ENCODE assay signal across 11 mouse cellular contexts in the genomic region with DNA sequence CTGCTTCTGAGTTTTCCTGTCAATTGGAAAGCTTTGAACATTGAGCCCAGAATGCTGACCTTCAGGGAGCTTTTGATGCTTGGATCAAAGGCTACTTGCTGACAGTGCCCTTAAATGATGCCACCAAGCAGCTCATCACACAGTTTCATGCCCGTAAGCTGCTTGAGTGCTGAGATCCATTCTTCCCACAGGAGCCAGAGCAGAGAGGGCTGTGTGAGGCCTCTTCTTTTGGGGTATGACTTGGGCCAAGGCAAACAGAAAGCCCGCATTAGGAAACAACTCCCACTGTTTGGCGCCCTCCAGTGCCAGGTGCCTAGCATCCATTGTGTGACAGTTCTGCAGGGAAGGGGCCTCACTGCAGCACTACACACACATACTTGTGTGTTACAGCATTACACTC.
A peak's percentile ranks its signal among the peaks of the same experiment; 100 is the strongest.
DNase-seq lines count a peak whose midpoint lies in the region; ATAC-seq and TF ChIP-seq lines count a peak whose summit lies in the region.
"Had no signal": no experiment of that assay in that cellular context is flagged by ENCODE, and none has a peak within 500 bp of the region (broad histone marks: within the 10 kb centered on the region; RNA-seq: fewer than 3 reads in every experiment).

No protein-coding gene starts in this region.

- no peak for TF ChIP-seq EP300 in CH12.LX (IDR thresholded peaks at IDR 0.05; ENCODE audit: low read length)

- intact Hi-C loops in left cerebral cortex, postnatal 36 days (cut with DNase I): no loop called here

- dilution Hi-C loops in CH12.LX (cut with MboI; ENCODE audit: extremely low pct_ligation_motif_present, extremely low pct_unique_long_range_greater_than_20kb, low sequenced_read_pairs): no loop called here

- peak; percentile 45 for TF ChIP-seq RAD21 in CH12.LX (IDR thresholded peaks at IDR 0.05; ENCODE audit: low read depth, low read length)

- no peak overlapping the region for H3K9ac ChIP-seq in hindbrain, embryonic 11.5 days (ENCODE audit: low read depth, low read length)
- no peak overlapping the region for H3K9ac ChIP-seq in hindbrain, embryonic 14.5 days
- no peak overlapping the region for H3K9ac ChIP-seq in CH12.LX (ENCODE audit: insufficient read depth, low read depth)
- H3K9ac ChIP-seq: heart, embryonic 13.5 days; liver, embryonic 15.5 days had no signal

- no peaks in the 10 kb centered on the region for H3K79me2 ChIP-seq in CH12.LX (replicated peaks; ENCODE audit: control insufficient read depth, extremely low read depth, insufficient read depth, poor library complexity, severe bottlenecking)

- H3K9me3 ChIP-seq in hindbrain, embryonic 11.5 days (ENCODE audit: control insufficient read depth, low read length): no peaks in the 10 kb centered on the region
- H3K9me3 ChIP-seq in hindbrain, embryonic 14.5 days (ENCODE audit: control insufficient read depth, low read length): no peaks in the 10 kb centered on the region
- no peaks in the 10 kb centered on the region for H3K9me3 ChIP-seq in CH12.LX (replicated peaks; ENCODE audit: low read length)
- H3K9me3 ChIP-seq: heart, embryonic 13.5 days; liver, embryonic 15.5 days had no signal

- no peaks in the 10 kb centered on the region for H3K4me1 ChIP-seq in hindbrain, embryonic 11.5 days (replicated peaks; ENCODE audit: control insufficient read depth, insufficient read depth, low read length)
- H3K4me1 ChIP-seq in hindbrain, embryonic 14.5 days (replicated peaks; ENCODE audit: control insufficient read depth, insufficient read depth, low read length): peaks cover 50% of the 10 kb centered on the region
- no peaks in the 10 kb centered on the region for H3K4me1 ChIP-seq in CH12.LX (ENCODE audit: control insufficient read depth in 1 of 2, insufficient read depth in 2 of 2)
- H3K4me1 ChIP-seq: liver, embryonic 15.5 days had no signal

- peak in 1 of 2 experiments; percentile 56; a peak in 2 of 4 replicates for TF ChIP-seq CTCF in CH12.LX (conservative IDR thresholded peaks at IDR 0.05 in 1 of 2, IDR thresholded peaks at IDR 0.05 in 1 of 2; ENCODE audit: low read depth in 2 of 2, low read length in 2 of 2)

- ATAC-seq in hindbrain, embryonic 11.5 days (ENCODE audit: low FRiP score): no peak
- no peak for ATAC-seq in hindbrain, embryonic 14.5 days (ENCODE audit: low FRiP score)

- H3K27ac ChIP-seq in hindbrain, embryonic 11.5 days (ENCODE audit: low read depth, low read length): no peak overlapping the region
- no peak overlapping the region for H3K27ac ChIP-seq in hindbrain, embryonic 14.5 days
- H3K27ac ChIP-seq in CH12.LX (ENCODE audit: insufficient read depth, low read depth): no peak overlapping the region
- H3K27ac ChIP-seq: heart, embryonic 13.5 days; liver, embryonic 15.5 days had no signal

- no peaks in the 10 kb centered on the region for H3K27me3 ChIP-seq in hindbrain, embryonic 11.5 days (ENCODE audit: control insufficient read depth, insufficient read depth, low read length)
- no peaks in the 10 kb centered on the region for H3K27me3 ChIP-seq in hindbrain, embryonic 14.5 days (ENCODE audit: control insufficient read depth, insufficient read depth, low read length)
- H3K27me3 ChIP-seq in CH12.LX (replicated peaks): no peaks in the 10 kb centered on the region
- H3K27me3 ChIP-seq: heart, embryonic 13.5 days; liver, embryonic 15.5 days had no signal

- no peak for TF ChIP-seq POLR2A in CH12.LX (IDR thresholded peaks at IDR 0.05; ENCODE audit: low read depth, low read length)

- H3K4me2 ChIP-seq in hindbrain, embryonic 11.5 days (replicated peaks; ENCODE audit: low read depth, low read length): no peak overlapping the region
- no peak overlapping the region for H3K4me2 ChIP-seq in hindbrain, embryonic 14.5 days (replicated peaks)
- H3K4me2 ChIP-seq in CH12.LX (ENCODE audit: insufficient read depth, low read depth, poor library complexity, severe bottlenecking): no peak overlapping the region
- H3K4me2 ChIP-seq: heart, embryonic 13.5 days; liver, embryonic 15.5 days had no signal

- no peak overlapping the region for H3K4me3 ChIP-seq in hindbrain, embryonic 11.5 days (ENCODE audit: low read depth, low read length)
- no peak overlapping the region for H3K4me3 ChIP-seq in hindbrain, embryonic 14.5 days (replicated peaks; ENCODE audit: low read length)
- no peak overlapping the region for H3K4me3 ChIP-seq in CH12.LX (replicated peaks in 1 of 3; ENCODE audit: low read depth in 2 of 3, low read length in 2 of 3, poor library complexity in 1 of 3)
- H3K4me3 ChIP-seq: heart, embryonic 13.5 days; liver, embryonic 15.5 days had no signal

- no peaks in the 10 kb centered on the region for H3K36me3 ChIP-seq in hindbrain, embryonic 11.5 days (ENCODE audit: control insufficient read depth, insufficient read depth, low read length)
- no peaks in the 10 kb centered on the region for H3K36me3 ChIP-seq in hindbrain, embryonic 14.5 days (replicated peaks; ENCODE audit: control insufficient read depth, insufficient read depth)
- peaks cover 1 to 26% of the 10 kb centered on the region in 2 experiments for H3K36me3 ChIP-seq in CH12.LX (replicated peaks in 1 of 2; ENCODE audit: control insufficient read depth in 1 of 2, insufficient read depth in 1 of 2, low read length in 1 of 2)
- H3K36me3 ChIP-seq: liver, embryonic 15.5 days had no signal

- in situ Hi-C loops in CH12.LX (cut with MboI; ENCODE audit: low pct_ligation_motif_present, low pct_unique_long_range_greater_than_20kb, low sequenced_read_pairs): no loop called here

- WGBS in hindbrain, embryonic 11.5 days: 32% methylated on average over 3 of the region's 3 CpGs
- WGBS in hindbrain, embryonic 14.5 days: 32% methylated on average over 3 of the region's 3 CpGs

- peak; percentile 55 for DNase-seq in hindbrain, embryonic 11.5 days (ENCODE audit: low spot score)
- DNase-seq in hindbrain, embryonic 14.5 days (ENCODE audit: low spot score): no peak
- peak; percentile 11 for DNase-seq in CH12.LX (ENCODE audit: extremely low read depth)
- peak; percentile 58 for DNase-seq in adrenal gland, postnatal 14 days
- peak; percentile 12 for DNase-seq in layer of hippocampus, adult 9-11 months
- DNase-seq in c-Kit-positive CD71-positive TER-119-positive erythroid progenitor cells, embryonic 14.5 days (ENCODE audit: low spot score): no peak
- DNase-seq in spleen, postnatal 36 days (ENCODE audit: low spot score in 2 of 2): no peak
- no peak for DNase-seq in left cerebral cortex, postnatal 36 days (ENCODE audit: low spot score in 2 of 2)
- DNase-seq: right cerebral cortex, postnatal 25 days had no signal

TF ChIP-seq in CH12.LX, 34 proteins besides CTCF, POLR2A, EP300 and RAD21:
- TF ChIP-seq ELF1 (IDR thresholded peaks at IDR 0.05; ENCODE audit: low read depth, low read length) (no peak), SMC3 (IDR thresholded peaks at IDR 0.05; ENCODE audit: low read depth, low read length) (peak; percentile 38)

Comparison
In these comparisons a context has a peak if more than half of its experiments do, and no peak if none do; other contexts are left out.
1. DNase-seq: peak in hindbrain, embryonic 11.5 days (single experiment), CH12.LX (single experiment), adrenal gland, postnatal 14 days (single experiment) and layer of hippocampus, adult 9-11 months (single experiment); none in hindbrain, embryonic 14.5 days (single experiment), c-Kit-positive CD71-positive TER-119-positive erythroid progenitor cells, embryonic 14.5 days (single experiment), spleen, postnatal 36 days (0 of 2) and left cerebral cortex, postnatal 36 days (0 of 2).